Comparison of ENCODE assay signal across 9 mouse cellular contexts in the genomic region with DNA sequence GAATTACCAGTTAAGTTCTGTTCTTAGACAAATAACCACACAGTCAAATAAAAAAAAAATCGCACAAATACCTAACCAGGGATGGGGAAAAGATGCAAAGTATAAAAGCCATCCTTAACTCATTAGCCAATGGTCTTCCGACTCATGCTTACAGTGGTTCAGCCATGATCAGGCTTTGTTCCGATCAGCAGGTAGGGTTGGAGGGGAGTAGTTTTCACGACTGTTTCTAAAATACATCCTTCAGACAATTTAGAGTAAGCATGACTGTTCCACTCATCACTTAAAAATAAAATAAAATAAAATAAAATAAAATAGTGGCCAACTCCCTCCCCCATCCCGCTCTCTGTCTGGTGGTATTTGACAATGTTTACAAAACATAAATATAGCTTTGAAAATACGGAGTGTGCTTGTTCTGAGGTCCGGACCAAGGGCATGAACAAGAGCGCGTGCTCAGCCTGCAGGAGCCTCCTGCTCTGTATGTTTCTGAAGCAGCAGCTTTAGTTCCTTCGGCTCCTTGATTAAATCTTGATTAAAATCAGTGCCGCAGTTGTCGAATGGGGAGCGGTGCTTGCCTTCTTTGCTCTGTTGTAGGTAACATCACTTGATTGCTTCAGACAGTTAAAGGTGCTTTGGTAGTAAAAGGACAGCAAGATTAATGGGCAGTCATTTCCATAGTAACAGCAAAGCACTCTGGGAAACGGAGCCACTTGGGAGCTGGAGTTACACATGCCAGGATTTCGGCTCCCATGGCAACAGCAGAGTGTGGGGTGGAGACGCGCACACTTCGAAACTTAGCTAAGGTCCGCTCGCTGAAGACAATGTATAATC.
DNase-seq lines count a peak whose midpoint lies in the region; TF ChIP-seq lines count a peak whose summit lies in the region.
"Had no signal": no experiment of that assay in that cellular context is flagged by ENCODE, and none has a peak within 500 bp of the region (broad histone marks: within the 10 kb centered on the region; RNA-seq: fewer than 3 reads in every experiment).

No protein-coding gene starts in this region.

- no peak overlapping the region for H3ac ChIP-seq in myocyte (ENCODE audit: control insufficient read depth, insufficient read length)

- H3K79me2 ChIP-seq in myocyte (ENCODE audit: control insufficient read depth, insufficient read depth) = no peaks in the 10 kb centered on the region

- H3K4me2 ChIP-seq in myocyte (ENCODE audit: low read depth) = peak overlapping the region; percentile 31

- H3K4me3 ChIP-seq in myocyte = no peak overlapping the region
- H3K4me3 ChIP-seq: erythroblast, embryonic 14.5 days had no signal

- intact Hi-C loops in left cerebral cortex, postnatal 14 days (cut with DNase I) = no loop called here

- H3K36me3 ChIP-seq in myocyte (ENCODE audit: control insufficient read depth, insufficient read depth) = no peaks in the 10 kb centered on the region

- no peak for TF ChIP-seq POLR2A in myocyte (IDR thresholded peaks at IDR 0.05; ENCODE audit: insufficient read length, low read depth)

- H3K27me3 ChIP-seq in myocyte (ENCODE audit: control insufficient read depth, insufficient read depth, insufficient read length) = no peaks in the 10 kb centered on the region

- DNase-seq in adrenal gland, postnatal 10 days = peak; percentile 70
- peak; percentile 87 for DNase-seq in embryo, embryonic 11 days
- DNase-seq in heart, adult 18-20 months = peak; percentile 39 to 43
- peak; percentile 26 for DNase-seq in kidney, adult 11 months
- DNase-seq in left cerebral cortex, postnatal 14 days (ENCODE audit: low spot score in 2 of 2) = peak; percentile 75 to 77
- DNase-seq in testis, postnatal 14 days (ENCODE audit: low spot score) = peak; percentile 35
- no peak for DNase-seq in thymus, postnatal 0 days (ENCODE audit: low spot score)

TF ChIP-seq in myocyte, 11 proteins besides CTCF, POLR2A, EP300 and RAD21:
- no peak for TF ChIP-seq CEBPB (IDR thresholded peaks at IDR 0.05; ENCODE audit: insufficient read depth, poor library complexity, severe bottlenecking)
- no peak for TF ChIP-seq TCF12 (IDR thresholded peaks at IDR 0.05; ENCODE audit: insufficient read depth, poor library complexity, severe bottlenecking)
- no peak for TF ChIP-seq SRF (IDR thresholded peaks at IDR 0.05; ENCODE audit: control insufficient read depth, insufficient read length, low read depth)
- TF ChIP-seq MAX (IDR thresholded peaks at IDR 0.05; ENCODE audit: low read depth) = no peak
- no peak for TF ChIP-seq E2F4 (IDR thresholded peaks at IDR 0.05; ENCODE audit: insufficient read depth)
